Mouse (Mus musculus): ENCODE measurements around the gene 9530003J23Rik.
"Not testable (repeated sequence)": the region's sequence is repeated elsewhere in the genome, so short reads cannot be mapped to it uniquely, and the experiment has no call there.

- not testable (repeated sequence) for TF ChIP-seq POLR2A (IDR thresholded peaks at IDR 0.05; ENCODE audit: low read depth, low read length); CTCF (IDR thresholded peaks at IDR 0.05; ENCODE audit: extremely low read depth, insufficient read length, insufficient replicate concordance, low read depth, low read length)
Observed at GRCm38 (mm10) chr10:117278510-117278909, 40.0 kb upstream of the 9530003J23Rik start.

Data from small intestine, adult 2 months (tissue).